Mouse (Mus musculus) limb, embryonic 14.5 days (tissue): Measurements from ENCODE around the gene Apoa4. TPM values are rescaled to one million over a fixed set of nuclear protein-coding genes. Genes with fewer than 3 reads are reported as not detected.

Experiments used
- ATAC-seq: fragments of 200-750 bp; cut with Nextera tagmentation; 2 replicates; pipeline ENCODE4 v1.8.0; 2017; ENCODE audit warnings: low read depth, moderate number of reproducible peaks, moderate TSS enrichment; ENCODE audit not compliant: low FRiP score
- DNase-seq: peaks from one replicate; pipeline ENCODE4 v3.0.0-alpha.2; 2015; ENCODE audit warnings: low spot score
- H3K27ac ChIP-seq: fragments of 300-500 bp; sonication (generic); replicated peaks from 2 replicates; pipeline ENCODE4 v1.5.1; 2014; ENCODE audit warnings: low read depth, mild to moderate bottlenecking, low read length, moderate library complexity, mixed read lengths
- H3K27me3 ChIP-seq: fragments of 300-500 bp; sonication (generic); 2 replicates; pipeline ENCODE4 v1.6.1; 2014; ENCODE audit warnings: low read length, mixed read lengths; ENCODE audit not compliant: control insufficient read depth, insufficient read depth
- H3K36me3 ChIP-seq: fragments of 300-500 bp; sonication (generic); 2 replicates; pipeline ENCODE4 v1.6.1; 2014; ENCODE audit warnings: mild to moderate bottlenecking, low read length, moderate library complexity, mixed read lengths; ENCODE audit not compliant: control insufficient read depth, insufficient read depth
- H3K4me1 ChIP-seq: fragments of 300-500 bp; sonication (generic); 2 replicates; pipeline ENCODE4 v1.6.1; 2014; ENCODE audit warnings: antibody characterized with exemption, low read length, mixed read lengths; ENCODE audit not compliant: control insufficient read depth, insufficient read depth
- H3K4me2 ChIP-seq: fragments of 300-500 bp; sonication (generic); replicated peaks from 2 replicates; pipeline ENCODE4 v1.6.1; 2014; ENCODE audit warnings: low read depth, mild to moderate bottlenecking, low read length, moderate library complexity; ENCODE audit not compliant: severe bottlenecking
- H3K4me3 ChIP-seq: fragments of 300-500 bp; sonication (generic); replicated peaks from 2 replicates; pipeline ENCODE4 v1.5.1; 2014; ENCODE audit warnings: low read length
- H3K9ac ChIP-seq: fragments of 300-500 bp; sonication (generic); 2 replicates; pipeline ENCODE4 v1.6.1; 2014; ENCODE audit warnings: mild to moderate bottlenecking, low read depth, low read length, moderate library complexity; ENCODE audit not compliant: severe bottlenecking
- H3K9me3 ChIP-seq: fragments of 300-500 bp; sonication (generic); 2 replicates; pipeline ENCODE4 v1.6.1; 2016; ENCODE audit warnings: low read length; ENCODE audit not compliant: control insufficient read depth
- POLR2A ChIP-seq: fragments of 200-500 bp; IDR thresholded peaks from 2 replicates; pipeline ENCODE4 v1.8.0; 2012; ENCODE audit warnings: inconsistent platforms, mild to moderate bottlenecking, moderate library complexity, borderline replicate concordance; ENCODE audit not compliant: insufficient read depth, insufficient read length; ENCODE audit errors: extremely low read depth
- WGBS: fragments of 180-500 bp; shearing (Covaris S2); extraction: QIAGEN DNeasy Blood & Tissue Kit; methylation state at CpG from one replicate; pipeline ENCODE4 v1.1.7; 2014; 5-methylcytosine and 5-hydroxymethylcytosine counted together
- polyA plus RNA-seq, 2 experiments: library from polyadenylated mRNA; depleted of rRNA in 1 of 2; stranded (reverse) in 1 of 2; unstranded in 1 of 2; fragments of >200 nt; fragmentation: Nextera tagmentation in 1 of 2; extraction: Ambion mirVana in 1 of 2; gene quantifications; 2 replicates each; pipeline versions ENCODE4 v1.2.1 to v1.2.3; 2012 to 2014

The Apoa4 gene
- polyA plus RNA-seq, 2 experiments = 1.4 TPM; not detected in 1

- Histone ChIP-seq H3K27me3 (no peaks in the 10 kb centered on the region), H3K4me2 (no peak overlapping the region), H3K36me3 (peaks cover 10% of the 10 kb centered on the region), H3K9me3 (no peaks in the 10 kb centered on the region), H3K4me1 (peaks cover 8% of the 10 kb centered on the region), H3K27ac (no peak overlapping the region), H3K9ac (no peak overlapping the region), H3K4me3 (no peak overlapping the region)
- ATAC-seq = no peak
- 86% methylated on average over 3 of the region's 3 CpGs for WGBS
- DNase-seq = no peak
- no peak for TF ChIP-seq POLR2A
Observed at GRCm38 (mm10) chr9:46227064-46227614, 13.4 kb upstream of the Apoa4 start.

- no peak within 1 kb of the TSS for H3K27ac ChIP-seq
- no peak for DNase-seq
- H3K27me3 ChIP-seq = no peaks in the 10 kb centered on the region
- no peaks in the 10 kb centered on the region for H3K9me3 ChIP-seq
- 65% methylated on average over 9 of the region's 9 CpGs for WGBS
- H3K9ac ChIP-seq = no peak within 1 kb of the TSS
- peaks cover 8% of the 10 kb centered on the region for H3K4me1 ChIP-seq
- no peak for TF ChIP-seq POLR2A
- H3K36me3 ChIP-seq = peaks cover 4% of the 10 kb centered on the region; the same call in 1 of the 2 replicates
- ATAC-seq = no peak
- H3K4me2 ChIP-seq = no peak within 1 kb of the TSS
- no peak within 1 kb of the TSS for H3K4me3 ChIP-seq
Observed at GRCm38 (mm10) chr9:46228491-46228890, 12.0 kb upstream of the Apoa4 start, which contains the start of gene Apoa1. Gene Apoa1, plus strand, starts transcription at chr9:46228580.

- 14% methylated on average over 37 of the region's 37 CpGs for WGBS
- Histone ChIP-seq H3K4me1 (peaks cover 8% of the 10 kb centered on the region), H3K27me3 (no peaks in the 10 kb centered on the region), H3K27ac (no peak overlapping the region), H3K9ac (peak overlapping the region; percentile 63), H3K4me2 (peak overlapping the region; percentile 83), H3K9me3 (no peaks in the 10 kb centered on the region), H3K4me3 (peak overlapping the region; percentile 48), H3K36me3 (no peaks in the 10 kb centered on the region)
- peak; percentile 84; the same call in 1 of the 2 replicates for TF ChIP-seq POLR2A
- DNase-seq (peak; percentile 85), ATAC-seq (peak; percentile 89)
Observed at GRCm38 (mm10) chr9:46229573-46230449, 10.7 kb upstream of the Apoa4 start.

GRCm38 (mm10) chr9:46230450-46230975 is 10.0 kb upstream of the Apoa4 start:
- Histone ChIP-seq H3K9ac (peak overlapping the region; percentile 63), H3K27me3 (no peaks in the 10 kb centered on the region), H3K4me3 (peak overlapping the region; percentile 48), H3K27ac (no peak overlapping the region), H3K36me3 (no peaks in the 10 kb centered on the region), H3K4me2 (peak overlapping the region; percentile 83), H3K4me1 (peaks cover 8% of the 10 kb centered on the region), H3K9me3 (no peaks in the 10 kb centered on the region)
- ATAC-seq (peak; percentile 21; the same call in 1 of the 2 replicates), DNase-seq (peak; percentile 7)
- TF ChIP-seq POLR2A = no peak
- 8% methylated on average over 13 of the region's 13 CpGs for WGBS

- WGBS = 88% methylated on average over 6 of the region's 6 CpGs
- H3K4me3 ChIP-seq = no peak overlapping the region
- ATAC-seq (no peak), DNase-seq (no peak)
- H3K9ac ChIP-seq = no peak overlapping the region
- H3K36me3 ChIP-seq = no peaks in the 10 kb centered on the region
- no peaks in the 10 kb centered on the region for H3K9me3 ChIP-seq
- no peaks in the 10 kb centered on the region for H3K27me3 ChIP-seq
- H3K27ac ChIP-seq = no peak overlapping the region
- H3K4me2 ChIP-seq = no peak overlapping the region
- H3K4me1 ChIP-seq = peaks cover 8% of the 10 kb centered on the region
- TF ChIP-seq POLR2A = no peak
Observed at GRCm38 (mm10) chr9:46235196-46235595, 5.3 kb upstream of the Apoa4 start.
